Mouse (Mus musculus) gastrocnemius, adult 8-10 months (tissue): Measurements from ENCODE around the gene Uchl1. TPM values are rescaled to one million over a fixed set of nuclear protein-coding genes. Genes with fewer than 3 reads are reported as not detected.

Experiments used
- DNase-seq, 2 experiments: peaks; one replicate each; pipeline ENCODE4 v3.0.0; 2022; ENCODE audit warnings: low spot score in 2 of 2
- total RNA-seq, 4 experiments: library from RNA; stranded (reverse); gene quantifications; 2 replicates each; pipeline ENCODE4 v1.2.4; 2022

The Uchl1 gene
- total RNA-seq, 4 experiments from 2014 or later = 4.5 to 9.3 (median 5.2) TPM

DNA sequence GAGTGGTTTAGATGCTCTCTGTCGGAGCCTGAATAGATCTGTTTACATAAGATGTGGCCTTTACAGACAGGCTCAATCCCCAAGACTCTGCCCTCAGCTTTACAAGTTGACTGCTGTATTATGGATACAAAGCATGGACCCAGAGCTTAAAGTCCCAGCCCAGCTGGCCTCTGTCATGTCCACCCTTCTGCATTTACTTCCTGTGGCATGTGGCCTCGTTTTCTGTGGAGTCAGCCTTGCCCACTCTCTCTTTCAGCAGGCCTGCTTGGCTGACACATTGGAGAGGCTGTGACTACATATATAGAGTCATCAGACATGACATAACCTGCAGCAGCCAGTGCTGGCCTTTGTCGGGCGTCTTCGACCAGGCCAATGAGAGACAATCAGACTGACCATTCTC, 32.0 kb downstream of the Uchl1 start:
- DNase-seq = no peak

DNA sequence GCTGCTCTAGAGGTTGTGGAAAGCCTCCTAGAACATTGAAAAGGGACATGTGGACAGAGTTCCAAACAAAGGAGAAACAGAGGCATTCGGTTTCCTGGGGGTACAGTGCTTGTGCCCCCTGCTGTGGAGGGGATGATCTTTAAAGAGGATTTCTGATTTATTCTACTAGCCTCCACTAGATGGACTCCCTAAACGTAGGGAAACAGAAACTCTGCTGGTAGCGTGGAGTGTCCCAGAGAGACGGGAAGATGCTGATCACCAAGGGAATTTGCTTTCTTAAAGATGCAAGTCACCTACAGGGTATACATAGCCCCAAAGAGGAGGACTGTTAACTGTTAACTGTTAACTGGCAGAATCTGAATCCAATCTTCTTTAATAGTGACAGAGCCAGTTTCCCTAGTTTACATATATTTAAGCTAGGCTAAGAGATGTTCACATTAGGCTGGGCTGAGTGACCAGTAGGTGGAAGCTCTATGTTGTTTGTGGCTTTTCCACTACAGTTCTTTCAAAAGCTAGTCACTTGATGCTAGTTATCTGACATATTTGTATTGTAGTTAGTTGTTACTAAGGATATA, 34.6 kb downstream of the Uchl1 start:
- no peak for DNase-seq

DNA sequence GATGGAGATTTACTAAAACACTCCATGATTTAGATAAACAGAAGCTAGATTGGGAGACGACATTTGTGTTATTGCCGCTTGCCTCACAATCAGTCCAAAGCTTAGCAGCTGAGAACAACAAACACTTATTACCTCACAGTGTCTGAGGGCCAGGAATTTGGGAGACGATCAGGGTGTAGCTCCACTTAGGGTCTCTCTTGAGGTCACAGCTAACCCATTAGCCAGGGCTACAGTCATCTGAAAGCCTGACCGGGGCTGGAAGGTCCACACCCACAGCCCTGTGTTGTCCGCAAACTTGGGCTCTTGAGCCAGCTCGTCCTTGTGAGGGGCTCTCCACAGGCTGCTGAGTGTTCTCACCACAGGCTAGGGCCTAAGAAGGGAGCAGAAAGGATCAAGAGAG, 36.9 kb downstream of the Uchl1 start:
- DNase-seq = peak in 1 of 2 experiments; percentile 19

DNA sequence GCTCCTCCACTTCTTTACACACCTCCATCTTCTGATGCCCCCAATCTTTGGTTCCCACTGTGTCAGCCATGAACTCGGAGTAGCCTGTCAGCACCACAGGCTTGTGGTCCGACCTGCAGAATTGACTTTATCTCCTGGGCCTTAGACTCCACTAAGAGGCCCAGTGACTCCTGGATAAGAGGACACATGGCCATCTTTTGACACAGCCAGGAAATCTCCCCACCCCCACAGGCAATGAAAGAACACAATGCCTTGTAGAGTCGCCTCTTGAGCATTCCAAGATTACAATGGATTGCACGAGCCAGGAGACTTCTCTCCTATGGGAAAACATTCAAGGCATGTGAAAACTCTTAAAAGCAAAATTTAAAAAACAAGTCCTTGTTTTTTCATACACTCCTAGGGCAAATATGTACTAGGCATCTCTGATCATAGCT, 39.6 kb downstream of the Uchl1 start:
- DNase-seq = no peak

DNA sequence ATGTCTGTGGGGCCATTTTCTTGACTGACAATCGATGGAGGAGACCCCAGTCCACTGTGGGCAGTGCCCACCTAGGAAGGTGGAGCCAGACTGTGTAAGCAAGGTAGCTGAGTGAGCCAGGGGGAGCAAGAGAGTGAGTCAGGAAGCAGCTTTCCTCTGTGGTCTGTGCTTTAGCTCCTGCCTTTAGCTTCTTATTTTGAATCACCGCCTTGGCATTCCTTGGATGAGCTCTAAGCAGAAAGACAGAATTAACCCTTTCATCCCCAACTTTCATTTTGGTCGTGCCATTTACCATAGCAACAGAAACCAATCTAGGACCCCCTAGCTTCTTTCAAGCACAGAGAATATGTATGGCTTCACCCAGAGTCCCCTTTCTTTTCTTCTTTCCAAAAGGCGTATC, 42.0 kb downstream of the Uchl1 start:
- DNase-seq = no peak

DNA sequence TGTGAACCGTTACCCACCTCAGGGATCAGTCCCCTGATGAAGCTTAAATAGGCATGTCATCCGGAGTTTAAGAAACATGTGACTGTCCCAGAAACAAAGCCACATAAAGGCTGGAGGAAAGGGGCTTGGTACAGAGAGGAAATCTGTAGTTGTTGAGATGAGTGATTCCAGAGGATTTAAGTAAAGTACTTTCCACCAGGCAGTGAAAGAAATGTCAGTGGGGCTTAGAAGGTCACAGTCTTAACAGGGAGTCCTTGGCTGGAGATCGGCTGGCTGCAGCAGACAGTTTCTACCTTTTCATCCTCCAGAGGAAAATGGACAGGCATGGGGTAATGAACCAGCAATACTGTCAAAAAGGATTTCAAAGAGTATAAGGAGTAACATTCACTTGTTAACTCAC, 42.5 kb downstream of the Uchl1 start:
- DNase-seq = no peak

DNA sequence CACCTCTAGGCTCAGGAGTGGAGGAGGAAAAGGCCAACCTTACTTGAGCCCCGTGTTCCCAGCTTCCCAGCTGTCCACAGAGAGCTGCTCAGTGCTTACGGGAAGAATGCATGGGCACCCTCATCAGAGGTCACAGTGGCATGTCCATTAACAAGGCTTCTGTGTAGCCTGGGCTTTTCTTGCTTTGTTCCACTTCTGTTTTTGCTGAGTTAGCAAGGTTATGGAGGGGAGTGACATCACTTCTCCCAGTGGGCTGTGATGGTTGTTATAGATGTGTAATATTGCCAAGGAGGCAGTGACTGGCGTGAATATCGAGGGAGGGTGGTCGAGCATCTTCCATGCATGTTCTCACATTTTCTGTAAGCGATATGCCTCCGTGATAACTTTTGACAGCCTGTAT, 43.0 kb downstream of the Uchl1 start:
- DNase-seq = no peak

DNA sequence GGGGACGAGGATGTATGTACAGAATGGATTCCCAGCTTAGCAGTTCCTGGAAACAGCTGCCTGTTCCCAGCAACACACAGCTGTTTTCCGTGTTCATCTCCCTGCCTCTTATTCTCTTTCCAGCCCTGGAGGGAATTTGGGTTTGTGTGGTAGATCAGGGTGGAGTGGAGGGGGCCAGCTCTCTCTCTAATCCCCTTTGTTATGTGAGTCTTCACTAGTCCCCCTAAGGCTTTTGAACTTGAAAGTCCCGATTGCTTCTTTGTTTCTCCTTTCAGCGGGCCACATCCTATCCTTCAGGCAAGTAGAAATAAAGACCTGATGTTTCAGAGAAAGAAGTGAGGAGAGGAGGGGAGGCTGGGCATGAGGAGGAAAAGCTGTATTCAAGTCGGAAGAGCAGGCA, 45.0 kb downstream of the Uchl1 start:
- DNase-seq = no peak

DNA sequence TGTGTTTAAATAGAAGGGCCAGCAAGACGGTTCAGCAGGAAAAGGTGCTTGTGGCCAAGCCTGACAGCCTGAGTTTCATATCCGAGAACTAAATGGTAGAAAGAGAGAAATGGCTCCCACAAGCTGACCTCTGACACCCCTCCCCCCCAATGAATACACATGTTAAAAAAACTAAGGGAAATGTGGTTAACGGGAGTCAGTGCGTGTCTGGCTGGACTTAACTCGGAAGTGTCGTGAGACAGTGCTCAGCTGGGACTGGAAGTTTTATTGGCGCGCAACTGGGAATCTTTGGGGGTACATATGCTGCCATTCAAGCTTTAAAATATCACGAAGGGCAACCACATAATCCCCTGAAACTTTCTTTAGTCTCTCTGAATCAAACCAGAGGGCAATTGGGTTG, 46.7 kb downstream of the Uchl1 start:
- DNase-seq = no peak

DNA sequence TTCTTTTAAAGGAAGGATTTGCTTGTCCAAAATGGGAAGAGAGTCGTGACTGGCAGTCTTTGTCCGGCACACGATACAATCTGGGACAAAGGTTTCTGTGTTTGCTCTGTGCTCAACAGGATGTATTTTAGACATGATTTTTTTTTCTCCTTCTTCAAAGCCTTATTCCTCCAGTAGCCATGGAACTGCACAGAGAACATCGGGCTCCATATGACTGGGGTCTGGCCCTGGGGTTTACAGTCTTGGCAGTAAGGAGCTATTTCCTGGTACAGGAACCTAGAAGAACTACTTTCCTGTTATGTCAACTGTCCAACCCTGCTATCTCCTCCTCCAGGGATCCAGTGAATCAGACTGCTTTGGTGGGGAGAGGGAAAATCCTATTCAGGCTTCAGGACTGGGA, 47.1 kb downstream of the Uchl1 start:
- DNase-seq = no peak

DNA sequence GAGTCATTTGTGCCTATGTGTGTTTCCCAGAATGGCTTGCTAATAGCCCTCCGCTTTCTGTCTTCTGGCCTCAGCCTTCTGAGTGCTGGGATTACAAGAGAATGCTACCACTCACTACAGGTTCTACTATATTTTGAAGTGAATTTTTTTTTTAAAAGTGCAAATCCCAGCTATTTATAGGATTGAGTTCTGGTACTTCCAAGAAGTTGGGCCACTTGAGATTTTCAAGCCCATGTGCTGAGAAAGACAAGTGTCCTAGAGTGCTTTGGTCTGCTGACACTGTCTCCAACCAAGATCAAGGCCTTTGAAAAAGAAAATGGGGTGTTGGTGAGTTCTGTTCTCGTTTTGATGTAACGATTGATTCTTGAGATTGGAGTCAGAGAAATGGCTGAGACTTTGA, 47.7 kb downstream of the Uchl1 start:
- no peak for DNase-seq

DNA sequence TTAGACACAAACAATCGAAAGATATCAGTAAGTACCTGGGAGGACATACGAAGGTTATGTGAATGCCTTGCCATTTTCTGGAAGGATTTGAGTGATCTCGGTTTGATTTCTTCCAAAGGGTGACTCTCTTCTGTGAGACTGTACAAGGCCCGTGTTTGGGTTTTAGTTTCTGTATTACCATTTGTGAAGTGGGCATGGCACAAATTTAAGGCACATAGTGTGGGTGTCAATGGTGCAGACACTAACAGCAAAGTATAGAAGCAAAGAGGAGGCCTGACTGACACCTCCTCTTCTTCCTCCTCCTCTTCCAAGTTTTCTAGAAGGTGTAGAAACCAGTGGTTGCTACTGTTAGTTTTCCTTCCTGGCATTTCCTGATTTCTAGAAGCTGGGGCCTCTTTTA, 53.4 kb downstream of the Uchl1 start:
- DNase-seq = no peak

DNA sequence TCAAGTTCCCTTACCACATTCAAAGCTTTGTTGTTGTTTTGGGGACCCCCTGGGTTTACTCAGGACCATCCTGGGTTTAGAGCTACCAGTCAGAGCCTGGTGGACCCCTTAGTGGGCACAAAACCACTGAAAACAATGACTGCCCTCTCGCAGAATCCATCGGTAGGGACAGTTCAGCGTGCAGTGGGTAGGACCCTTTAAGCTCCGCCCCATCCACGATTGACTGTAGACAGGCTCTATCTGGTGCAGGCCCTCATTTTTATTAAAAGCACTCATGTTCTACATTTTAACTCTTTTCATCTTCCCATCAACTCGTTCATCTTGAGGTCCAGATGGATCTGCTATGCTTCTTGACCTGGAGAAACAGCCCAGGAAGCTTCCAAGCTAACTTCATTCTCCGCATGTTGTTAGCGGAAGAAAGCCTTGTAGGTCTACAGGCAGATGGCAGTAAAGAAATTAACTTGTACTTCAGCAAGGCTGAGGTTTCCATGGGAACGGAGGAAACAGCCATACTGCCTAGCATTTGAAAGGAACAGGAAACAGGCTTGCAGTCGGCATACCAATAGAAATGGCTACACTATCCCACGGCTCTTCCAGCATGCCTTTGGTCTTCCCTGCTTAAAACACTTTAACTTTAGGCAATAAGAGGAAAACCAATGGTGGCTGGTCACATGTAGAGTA, 54.9 kb downstream of the Uchl1 start:
- DNase-seq = no peak

DNA sequence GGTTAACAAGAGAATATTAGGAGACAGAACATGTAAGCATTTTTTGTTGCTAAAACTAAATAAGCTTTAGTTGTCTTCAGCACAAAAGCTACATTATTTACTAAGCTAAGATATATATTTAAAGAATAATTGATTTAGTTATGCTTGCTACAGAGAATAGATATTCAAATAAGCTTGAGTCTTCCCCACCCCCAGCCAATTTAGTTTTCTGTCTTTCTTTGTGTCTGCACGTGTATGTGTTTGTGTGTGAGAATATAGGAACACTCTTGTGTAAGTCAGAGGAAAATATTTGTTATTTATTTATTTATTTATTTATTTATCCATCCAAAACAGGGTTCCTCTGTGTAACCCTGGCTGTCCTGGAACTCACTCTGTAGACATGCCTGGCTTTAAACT, 55.4 kb downstream of the Uchl1 start:
- DNase-seq = no peak

DNA sequence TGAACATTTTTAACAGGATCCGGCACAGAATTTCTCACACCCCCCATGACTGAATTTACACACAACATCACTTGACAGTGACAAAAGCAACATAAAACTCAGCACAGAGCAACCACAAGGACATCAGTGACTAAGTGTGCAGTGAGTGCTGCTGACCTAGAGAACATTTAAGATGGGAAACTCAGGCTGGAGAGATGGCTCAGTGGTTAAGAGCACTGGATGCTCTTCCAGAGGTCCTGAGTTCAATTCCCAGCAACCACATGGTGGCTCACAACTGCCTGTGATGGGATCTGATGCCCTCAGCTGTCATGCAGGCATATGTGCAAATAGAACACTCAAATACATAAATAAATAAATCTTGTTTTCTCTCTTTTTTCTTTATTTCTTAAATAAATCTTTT, 57.7 kb downstream of the Uchl1 start:
- no peak for DNase-seq

Other genes starting within 250 kb of the Uchl1 start
- gene Apbb2, start 57.3 kb upstream of the Uchl1 start, total RNA-seq = 10 to 100 TPM; 29.3 to 55.9 (median 38.8) TPM
- 100 to 1,000 TPM; 110 to 128 (median 121) TPM for gene Limch1, start 69.7 kb downstream of the Uchl1 start, total RNA-seq